Mouse (Mus musculus) urinary bladder, adult 18-20 months (tissue): ENCODE measurements around the gene Olfr33.
A peak's percentile ranks its signal among the peaks of the same experiment; 100 is the strongest.

Source experiments
- DNase-seq, 2 experiments: peaks; one replicate each; pipeline ENCODE4 v3.0.0; 2022; ENCODE audit warnings: low spot score in 2 of 2, mixed read lengths in 2 of 2

Olfr33 gene

DNA sequence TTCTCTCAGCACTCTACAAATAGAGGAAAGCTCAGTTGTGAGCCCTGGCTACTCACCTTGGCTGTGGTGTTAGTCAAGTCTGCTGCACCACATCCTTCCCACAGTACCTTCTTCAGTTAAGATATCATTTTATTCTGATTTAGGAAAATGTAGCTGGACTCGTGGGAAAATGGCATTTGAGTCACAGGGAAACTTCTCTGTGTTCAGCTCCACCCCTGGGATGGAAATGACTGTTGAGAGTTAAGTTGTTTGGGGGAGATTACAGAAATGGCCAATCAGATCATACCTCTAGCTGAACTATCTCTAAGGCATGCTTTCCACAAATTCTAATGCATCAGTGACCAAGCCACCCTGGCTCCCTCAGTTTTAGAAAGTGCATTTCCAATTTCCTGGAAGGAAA lies at the start of gene Olfr33:
Olfr33 (minus strand) TSS at position 101 of the 400 bp plus-strand sequence.
- no peak for DNase-seq

DNA sequence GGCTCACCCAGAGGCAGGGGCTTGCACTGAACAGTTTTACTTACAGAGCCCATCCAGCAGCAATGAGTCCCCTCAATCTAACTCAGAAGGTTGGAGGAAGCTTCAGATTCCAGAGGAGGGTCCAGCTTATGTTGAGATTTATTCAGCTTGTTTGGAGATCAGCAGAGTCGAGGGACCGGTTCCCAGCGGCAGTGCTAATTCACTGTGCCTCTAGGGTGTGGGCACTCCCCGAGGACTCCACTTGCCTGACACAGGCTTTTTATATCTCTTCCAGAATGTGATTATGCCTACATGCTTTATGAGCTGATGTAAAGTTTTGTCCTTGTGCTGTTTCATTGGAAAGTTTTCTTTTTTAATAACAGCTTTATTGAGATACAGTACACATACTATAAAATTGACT lies 40.4 kb upstream of the Olfr33 start, which contains the start of the genes Olfr560 and Olfr78:
Olfr560 (minus strand) TSS at position 101 of the 400 bp plus-strand sequence.
Olfr78 (minus strand) TSS at position 206 of the 400 bp plus-strand sequence.
- DNase-seq, result no peak

DNA sequence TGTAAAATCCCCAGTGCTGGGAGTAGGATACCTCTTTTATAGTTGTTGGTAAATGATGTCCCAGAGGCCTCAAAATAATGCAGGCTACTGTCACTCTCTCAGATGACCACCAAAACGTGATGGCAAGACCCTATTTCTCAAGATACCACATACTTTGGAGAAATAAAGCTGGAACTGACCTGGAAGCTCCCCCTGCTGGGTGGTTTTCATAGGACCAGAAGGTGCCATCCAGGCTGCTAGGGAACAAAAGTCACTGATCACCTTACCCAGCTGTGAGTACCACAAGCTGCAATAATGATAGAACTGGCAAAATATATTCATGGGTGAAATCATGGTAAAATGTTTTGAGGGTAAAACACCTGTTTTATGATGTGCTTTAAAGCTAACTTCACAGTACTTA lies 33.2 kb upstream of the Olfr33 start:
- DNase-seq, result no peak

DNA sequence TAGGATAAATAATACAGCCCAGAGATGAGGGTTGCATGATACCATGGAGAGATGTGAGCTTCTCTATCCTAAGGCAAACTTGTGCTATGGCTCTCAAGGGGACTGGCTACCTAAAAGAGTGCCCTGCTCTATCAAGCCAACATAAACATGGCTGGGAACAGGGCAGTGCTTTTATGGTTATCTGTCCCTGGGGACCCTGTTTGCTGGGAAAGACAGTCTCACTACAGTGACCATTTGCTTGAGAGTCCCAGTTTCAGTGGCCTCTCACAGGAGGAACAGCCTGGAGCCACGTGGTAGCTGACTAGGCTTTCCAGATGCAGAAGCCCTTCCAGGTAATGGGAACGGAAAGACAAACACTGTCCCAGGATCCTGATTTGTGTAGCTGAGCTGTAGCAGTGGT lies 18.8 kb upstream of the Olfr33 start:
- DNase-seq, result no peak

- DNase-seq, result no peak
Observed at GRCm38 (mm10) chr7:102733793-102734192, 14.9 kb upstream of the Olfr33 start.

- no peak for DNase-seq
Observed at GRCm38 (mm10) chr7:102727391-102727790, 8.5 kb upstream of the Olfr33 start, which contains the start of gene Olfr559. Gene Olfr559, minus strand, starts transcription at chr7:102727491.

DNA sequence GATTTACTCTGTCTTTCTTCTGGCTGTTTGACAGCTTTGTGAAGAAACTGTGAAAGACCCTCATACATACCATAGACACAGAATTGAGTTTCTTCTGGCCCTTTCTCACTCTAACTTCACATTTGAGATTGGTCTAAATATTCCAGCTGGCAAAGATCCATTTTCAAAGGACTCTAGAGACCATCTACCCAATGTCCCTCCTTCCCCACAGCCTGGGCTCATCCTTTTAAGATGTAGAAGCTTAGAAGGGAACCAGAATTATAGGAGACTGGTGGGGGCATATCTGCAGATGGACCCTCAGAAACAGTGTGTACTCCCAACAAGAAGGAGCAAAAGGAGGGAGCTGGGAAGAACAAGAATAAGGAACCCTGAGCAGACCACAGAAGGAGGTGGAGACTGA lies 17.0 kb downstream of the Olfr33 start, which contains the start of gene Olfr558:
Olfr558 (plus strand) TSS at position 301 of the 400 bp plus-strand sequence.
- no peak for DNase-seq

DNA sequence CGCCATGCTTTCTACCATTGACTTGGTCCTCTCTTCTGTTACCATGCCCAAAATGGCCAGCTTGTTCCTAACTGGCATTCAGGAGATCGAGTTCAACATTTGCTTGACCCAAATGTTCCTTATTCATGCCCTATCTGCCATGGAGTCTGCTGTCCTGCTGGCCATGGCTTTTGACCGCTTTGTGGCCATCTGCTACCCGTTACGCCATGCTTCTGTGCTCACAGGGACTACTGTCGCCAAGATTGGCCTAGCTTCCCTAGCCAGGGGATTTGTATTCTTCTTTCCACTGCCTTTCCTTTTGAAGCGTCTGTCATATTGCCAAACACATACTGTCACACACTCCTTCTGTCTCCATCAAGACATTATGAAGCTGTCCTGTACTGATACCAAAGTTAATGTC lies 20.4 kb downstream of the Olfr33 start:
- no peak for DNase-seq

DNA sequence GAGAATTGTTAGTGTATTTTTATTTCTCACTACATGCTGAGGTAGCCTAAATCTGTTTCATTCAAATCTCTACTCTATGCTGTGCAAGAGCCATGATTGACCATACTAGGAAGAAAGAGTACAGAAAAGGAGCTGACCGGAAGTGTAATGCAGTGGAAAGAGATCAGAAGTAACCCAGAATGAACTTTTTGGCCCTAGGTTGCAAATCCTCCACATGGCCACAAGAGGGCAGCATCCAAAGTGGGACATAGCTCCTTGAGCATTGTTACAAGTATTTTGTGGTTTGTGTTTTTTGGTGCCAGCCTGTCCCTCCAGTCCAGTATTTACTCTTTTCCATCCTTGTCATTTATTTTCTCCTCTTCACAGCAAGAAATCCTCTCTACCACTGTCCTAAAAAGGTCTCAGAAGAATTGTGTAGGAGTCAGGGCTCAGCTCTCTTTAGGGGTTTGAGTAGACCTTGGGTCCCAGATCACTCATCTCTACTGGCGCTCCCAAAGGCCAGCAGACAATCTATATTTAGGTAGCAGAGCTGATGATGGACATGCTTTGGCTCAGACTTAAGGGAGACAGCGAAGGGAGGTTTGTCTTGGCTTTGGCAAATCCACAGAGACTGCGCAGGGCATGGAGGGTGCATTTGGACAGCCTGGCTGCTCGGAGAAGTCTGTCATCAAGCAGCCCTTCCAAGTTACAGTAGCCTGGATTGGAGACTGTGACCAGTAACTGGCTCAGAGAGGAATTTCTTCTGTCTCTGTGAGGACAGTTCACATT lies 23.3 kb downstream of the Olfr33 start, which contains the start of gene Olfr557:
Olfr557 (plus strand) TSS at position 553 of the 768 bp plus-strand sequence.
- no peak for DNase-seq

- DNase-seq, result peak; percentile 81 to 91
Observed at GRCm38 (mm10) chr7:102686944-102687501, 31.8 kb downstream of the Olfr33 start, which contains the start of gene Trim68. Gene Trim68, minus strand, starts transcription at chr7:102687327.

GRCm38 (mm10) chr7:102681916-102682315 lies 37.0 kb downstream of the Olfr33 start:
- no peak for DNase-seq

- no peak for DNase-seq
Observed at GRCm38 (mm10) chr7:102676225-102676624, 42.6 kb downstream of the Olfr33 start.

GRCm38 (mm10) chr7:102665378-102665777 lies 53.5 kb downstream of the Olfr33 start:
- no peak for DNase-seq

- no peak for DNase-seq
Observed at GRCm38 (mm10) chr7:102664599-102664998, 54.3 kb downstream of the Olfr33 start, which contains the start of gene Olfr556. Gene Olfr556, plus strand, starts transcription at chr7:102664899.
